Mouse (Mus musculus) WW6 (cell line): ENCODE data around the gene Mapre1.
"Not testable (repeated sequence)": the region's sequence is repeated elsewhere in the genome, so short reads cannot be mapped to it uniquely, and the experiment has no call there.

Experiments used
- DNase-seq: peaks from one replicate; pipeline ENCODE4 v3.0.0-alpha.2; 2013; ENCODE audit warnings: low read depth, low spot score

The Mapre1 gene

DNA sequence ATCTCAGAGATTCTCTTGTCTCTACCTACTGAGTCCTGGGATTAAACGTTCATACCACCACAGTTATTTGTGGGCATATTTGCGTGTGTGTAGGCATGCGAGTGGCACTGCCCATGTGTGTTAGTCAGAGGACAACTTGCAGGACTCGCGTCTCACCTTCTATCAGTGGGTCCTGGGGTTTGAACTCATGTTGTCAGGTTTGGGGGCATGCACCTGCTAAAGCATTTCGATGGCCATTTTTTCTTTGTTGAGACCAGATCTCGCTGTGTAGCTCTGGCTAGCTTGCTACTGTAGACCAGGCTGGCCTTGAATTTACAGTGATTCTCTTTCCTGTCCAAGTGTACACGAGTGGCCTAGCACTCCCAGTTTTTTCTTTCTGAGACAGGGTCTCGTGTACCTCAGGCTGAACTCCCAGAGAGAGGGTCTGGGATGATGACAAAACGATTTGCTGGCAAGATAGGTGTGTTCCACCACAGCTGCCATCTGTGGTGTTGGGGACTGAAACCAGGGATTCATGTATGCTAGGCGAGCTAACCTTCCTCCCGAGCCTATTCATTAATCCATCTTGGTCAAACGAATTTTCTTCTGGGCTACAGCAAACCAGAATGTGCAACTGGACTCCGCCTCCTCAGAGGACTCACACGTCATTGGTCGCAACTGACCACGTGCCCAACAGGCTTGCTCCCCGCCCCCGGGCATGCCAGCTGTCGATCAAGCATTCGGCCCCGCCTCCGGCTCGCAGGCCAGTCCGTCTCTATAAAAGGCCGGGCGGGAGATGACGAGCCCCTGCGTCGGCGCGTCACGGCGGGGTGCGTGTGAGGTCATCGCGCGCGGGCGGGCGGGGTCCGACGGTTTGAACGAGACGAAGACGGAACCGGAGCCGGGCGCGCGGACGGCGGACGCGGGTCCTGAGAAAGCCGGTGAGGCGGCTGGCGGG, at the start of gene Mapre1:
Gene Mapre1 (plus strand): TSS at position 775 of the 937 bp plus-strand sequence.
- peak; percentile 94 for DNase-seq

DNA sequence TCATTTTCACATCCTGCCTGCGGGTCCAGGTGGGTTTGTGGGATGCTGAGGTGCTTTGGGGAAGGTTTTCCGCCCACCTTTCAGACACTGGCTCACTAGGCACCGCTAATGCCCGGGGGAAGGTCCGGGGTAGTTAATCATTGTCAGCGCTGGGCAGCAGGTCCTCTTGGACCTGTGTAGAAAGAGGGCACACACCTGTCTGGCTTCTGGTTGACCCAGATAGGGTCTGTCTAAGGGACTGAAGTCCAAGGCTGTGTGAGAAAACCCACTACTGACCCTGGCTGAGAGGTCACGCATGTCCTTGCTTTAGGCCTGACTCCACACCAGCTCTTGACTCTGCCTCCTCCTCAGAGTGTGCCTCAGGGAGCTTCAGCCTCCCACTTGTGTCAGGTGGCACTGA, 47.7 kb upstream of the Mapre1 start:
- DNase-seq, result not testable (repeated sequence)

DNA sequence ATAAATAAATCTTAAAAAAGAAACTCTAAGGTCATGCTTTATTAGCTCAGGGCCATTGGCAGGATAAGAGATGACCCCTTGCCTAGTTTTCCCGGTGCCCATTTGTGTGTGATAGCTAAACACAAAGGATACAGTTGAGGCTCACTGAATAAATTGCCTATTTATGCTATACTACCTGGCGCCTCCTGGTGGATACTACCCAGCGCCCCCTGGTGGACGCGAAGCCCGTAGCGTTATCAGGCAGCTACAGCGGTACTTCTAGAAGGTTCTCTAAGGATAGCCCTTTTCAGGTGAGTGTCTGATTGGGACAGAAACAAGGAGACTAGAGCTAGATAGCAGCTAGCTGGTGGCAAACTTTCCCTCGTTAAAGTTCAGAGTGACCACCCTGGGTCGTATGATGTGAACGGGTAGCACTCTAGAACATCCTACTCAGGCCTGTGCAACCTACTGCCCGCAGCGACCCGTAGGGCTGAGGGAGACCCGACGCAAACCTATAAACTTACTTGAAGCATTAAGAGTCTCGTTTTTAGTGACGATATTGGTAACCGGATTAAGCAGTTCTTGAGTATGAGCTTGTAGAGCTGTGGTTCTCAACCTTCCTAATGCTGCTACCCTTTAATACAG, 46.5 kb upstream of the Mapre1 start:
- DNase-seq, result no peak

DNA sequence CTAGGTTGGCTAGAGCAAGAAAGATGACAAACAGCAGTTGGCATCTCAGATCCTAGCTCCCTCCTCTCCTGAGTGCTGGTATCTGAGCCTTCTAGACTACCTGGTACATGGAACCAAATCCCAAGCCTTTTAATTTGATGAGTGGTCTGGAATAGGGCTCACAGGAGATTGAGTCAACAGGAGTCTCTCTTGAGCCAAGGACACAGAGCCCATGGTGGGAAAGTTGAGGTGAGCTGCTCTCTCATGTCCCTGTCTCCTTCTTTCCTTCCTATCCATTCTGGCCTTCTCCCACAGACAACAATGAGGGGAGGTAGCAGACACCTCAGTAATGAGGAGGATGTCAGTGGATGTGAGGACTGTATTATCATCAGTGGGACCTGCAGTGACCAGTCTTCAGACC, 44.7 kb upstream of the Mapre1 start, which contains the start of gene Dnmt3c:
Gene Dnmt3c (plus strand): TSS at position 301 of the 400 bp plus-strand sequence.
- no peak for DNase-seq

DNA sequence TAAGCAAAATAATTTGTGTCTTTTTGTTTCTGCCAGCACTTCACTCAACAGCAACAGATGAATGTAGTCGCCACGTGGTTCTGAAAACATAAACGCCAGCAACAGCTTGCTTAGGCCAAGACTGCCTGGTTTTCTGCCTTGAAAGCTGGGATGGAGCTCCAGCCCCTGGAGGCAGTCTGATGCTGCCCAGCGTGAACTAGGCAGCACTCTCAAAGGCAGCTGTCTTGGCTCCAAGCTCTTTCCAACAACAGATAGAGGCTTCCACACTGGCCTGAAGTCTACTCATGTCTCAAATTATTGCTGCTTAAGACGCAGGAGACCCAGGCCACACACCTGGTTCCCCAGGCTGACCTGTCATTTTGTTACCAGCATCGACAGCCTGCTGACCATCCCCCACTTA, 37.7 kb upstream of the Mapre1 start:
- no peak for DNase-seq

DNA sequence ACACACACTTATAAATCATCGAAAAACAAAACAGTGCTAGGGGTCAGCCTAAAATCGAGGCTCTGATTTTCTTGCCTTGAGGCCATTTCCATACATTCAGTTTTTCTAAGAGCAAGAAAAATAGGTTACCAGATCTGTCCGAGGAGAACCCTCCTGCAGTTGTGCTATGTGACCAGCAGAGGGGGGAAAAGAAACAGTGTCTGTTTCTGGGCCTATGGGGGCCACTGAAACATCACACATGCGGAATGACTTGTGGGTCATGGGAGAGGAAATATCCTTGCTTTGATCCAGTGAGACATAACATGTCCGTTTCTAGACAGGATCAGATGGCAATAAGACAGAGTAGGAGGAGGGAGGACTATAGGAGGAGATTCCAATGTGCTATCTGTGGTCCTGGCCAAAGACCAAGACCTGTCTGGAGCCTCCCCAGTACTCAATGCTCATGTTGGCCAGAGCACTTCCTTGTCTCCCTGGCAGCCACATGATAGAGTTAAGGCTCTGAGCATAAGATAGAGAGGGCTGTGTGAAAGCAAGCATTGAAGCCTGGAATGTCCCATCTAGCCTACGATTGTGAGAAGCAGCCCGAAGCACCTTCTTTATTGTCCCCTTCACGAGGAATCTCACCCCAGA, 30.3 kb upstream of the Mapre1 start:
- no peak for DNase-seq

DNA sequence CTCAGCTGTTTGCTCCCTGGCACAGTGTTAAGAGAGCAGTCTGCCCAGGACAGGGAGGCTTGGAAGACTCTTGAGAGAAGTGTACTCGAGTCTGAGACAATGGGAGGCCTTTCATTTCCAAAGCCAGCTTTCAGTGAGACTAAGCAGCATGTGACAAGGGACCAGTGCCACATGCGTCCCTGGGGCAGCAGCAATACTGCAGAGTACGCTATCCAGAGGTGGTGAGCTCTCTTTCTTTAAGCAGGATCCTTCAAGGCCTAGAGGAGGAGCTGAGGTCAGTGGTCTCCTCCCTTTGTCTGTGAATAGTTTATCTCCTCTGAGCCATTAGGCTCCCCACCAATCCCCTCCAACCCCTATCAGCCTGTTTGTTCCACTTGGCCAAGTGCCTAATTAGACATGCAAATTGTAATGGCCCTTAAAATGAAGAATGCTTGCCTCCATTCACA, 28.4 kb upstream of the Mapre1 start:
- no peak for DNase-seq

DNA sequence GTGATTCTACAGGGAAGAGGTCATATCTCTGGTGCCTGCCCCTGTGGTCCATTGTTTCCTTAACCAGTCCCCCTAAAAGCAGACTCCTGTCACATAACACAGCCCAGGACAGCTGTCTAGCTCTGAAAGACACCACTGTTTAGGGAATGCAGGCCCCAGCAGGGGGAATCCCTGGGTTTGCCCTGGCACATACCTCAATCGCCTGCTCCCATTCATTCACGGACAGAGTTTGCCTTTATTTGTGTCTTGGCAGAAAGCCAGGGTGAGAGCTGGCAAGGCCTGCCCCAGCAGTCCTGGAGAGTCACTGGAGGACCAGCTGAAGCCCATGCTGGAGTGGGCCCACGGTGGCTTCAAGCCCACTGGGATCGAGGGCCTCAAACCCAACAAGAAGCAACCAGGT, 27.8 kb upstream of the Mapre1 start:
- no peak for DNase-seq

DNA sequence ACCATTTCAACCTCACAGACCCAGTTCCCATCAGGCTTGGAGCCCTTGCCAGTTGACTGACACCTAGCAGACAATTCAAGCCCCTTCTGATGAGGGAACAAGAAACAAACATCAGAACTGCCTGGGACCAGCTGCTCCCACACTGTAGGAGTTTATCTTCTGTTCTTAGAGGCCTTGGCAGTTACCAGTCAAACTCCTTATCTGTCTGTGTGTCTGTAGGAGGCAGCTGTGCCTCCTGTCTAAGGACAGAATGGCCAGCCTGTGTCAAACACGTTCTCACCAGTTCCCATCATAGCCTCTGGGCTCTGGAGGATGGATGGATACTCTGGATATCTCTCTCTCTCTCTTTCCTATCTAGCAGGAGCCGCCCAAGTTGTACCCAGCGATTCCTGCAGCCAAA, 23.2 kb upstream of the Mapre1 start:
- not testable (repeated sequence) for DNase-seq

DNA sequence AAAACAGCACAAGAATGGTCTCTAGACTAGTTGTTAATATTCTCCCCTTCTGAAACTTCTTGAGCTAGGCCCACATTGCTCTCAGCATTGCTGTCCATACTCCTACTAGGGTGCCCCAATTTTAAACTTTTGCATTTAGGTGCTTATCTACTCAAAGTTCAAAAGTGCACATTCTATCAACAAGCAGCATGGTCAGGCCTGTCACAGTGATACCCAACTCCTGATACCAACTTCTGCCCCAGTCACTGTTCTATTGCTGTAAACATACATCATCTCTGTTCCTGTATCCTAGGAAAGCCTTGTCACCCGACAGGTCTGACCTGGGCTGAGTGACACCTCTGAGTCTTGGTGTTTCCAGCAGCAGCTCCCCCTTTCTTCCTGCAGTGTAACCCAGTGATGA, 18.0 kb upstream of the Mapre1 start:
- no peak for DNase-seq

DNA sequence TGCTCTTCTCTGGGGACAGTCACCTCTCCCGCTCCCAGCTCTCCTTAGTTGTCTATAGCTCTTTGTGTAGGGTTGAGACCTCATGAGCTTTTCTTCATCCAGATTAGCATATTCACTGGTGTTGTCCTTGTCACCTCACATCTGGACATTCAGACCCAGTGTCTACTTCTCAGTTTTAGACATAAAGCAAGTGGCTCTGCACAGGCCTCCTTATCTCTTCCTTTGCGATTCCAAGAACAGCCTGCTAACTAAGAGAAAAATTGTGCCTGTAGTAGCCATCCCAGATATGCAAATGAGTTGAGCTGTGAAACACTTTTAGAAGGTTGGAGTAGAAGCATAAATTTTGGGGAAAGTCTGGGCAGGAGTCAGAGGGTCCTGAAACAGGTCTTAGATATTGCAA, 16.6 kb upstream of the Mapre1 start:
- no peak for DNase-seq

DNA sequence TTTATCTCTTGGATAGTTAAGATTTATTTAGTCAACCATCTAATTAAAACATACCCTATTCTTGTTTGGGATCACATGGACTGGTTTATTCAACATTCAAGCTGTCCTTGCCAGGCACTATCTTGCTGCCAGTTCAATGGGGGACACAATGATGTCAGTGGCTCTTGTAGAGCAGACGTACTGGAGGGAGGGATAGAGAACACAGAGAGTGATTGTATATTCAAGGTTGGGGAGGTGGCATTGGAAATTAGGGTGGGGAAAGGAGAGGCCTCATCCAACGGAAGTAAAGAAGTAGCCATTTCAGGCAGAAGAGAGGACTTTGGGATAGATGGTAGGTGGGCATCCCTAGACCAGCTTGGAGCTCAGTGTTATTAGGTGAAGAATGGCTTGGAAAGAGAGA, 16.2 kb upstream of the Mapre1 start:
- DNase-seq, result no peak

DNA sequence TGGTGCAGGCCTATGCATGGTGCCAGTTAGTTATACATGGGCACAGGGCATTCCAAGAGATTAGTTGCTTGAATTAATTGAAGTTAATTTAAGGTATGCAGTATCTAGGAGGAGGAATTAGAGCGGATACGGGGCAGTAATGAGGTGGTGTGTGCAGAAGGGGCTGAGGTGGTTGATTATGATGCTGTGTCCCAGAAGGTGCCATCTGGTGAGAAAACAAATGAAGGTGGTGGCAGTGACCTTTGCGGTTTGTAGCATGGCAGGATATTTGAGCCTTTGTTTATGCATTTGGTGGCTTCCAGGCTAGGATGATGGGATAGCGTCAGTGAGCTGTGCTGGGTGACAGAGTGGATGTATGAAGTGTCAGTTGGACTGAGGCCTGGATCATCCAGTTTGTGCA, 15.8 kb upstream of the Mapre1 start:
- DNase-seq, result no peak

DNA sequence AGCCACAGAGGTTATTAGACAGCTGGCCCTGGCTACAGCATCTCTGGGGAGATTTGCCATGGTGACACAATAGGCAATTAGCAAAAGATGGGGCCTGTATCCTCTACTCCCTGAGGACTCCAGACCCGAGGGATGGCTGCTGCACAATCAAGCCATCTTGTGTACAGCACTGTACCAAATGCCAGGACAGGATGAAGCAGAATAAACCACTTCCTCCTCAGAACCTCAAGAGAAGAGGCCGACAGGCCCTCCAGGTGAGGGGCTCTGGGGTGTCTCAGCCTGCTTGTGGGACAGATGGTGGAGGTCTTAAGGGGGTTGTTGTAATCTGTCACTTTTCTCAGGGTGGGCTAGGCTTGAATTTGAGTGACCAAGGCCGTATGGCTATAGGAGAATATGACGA, 7.0 kb upstream of the Mapre1 start:
- DNase-seq, result no peak

DNA sequence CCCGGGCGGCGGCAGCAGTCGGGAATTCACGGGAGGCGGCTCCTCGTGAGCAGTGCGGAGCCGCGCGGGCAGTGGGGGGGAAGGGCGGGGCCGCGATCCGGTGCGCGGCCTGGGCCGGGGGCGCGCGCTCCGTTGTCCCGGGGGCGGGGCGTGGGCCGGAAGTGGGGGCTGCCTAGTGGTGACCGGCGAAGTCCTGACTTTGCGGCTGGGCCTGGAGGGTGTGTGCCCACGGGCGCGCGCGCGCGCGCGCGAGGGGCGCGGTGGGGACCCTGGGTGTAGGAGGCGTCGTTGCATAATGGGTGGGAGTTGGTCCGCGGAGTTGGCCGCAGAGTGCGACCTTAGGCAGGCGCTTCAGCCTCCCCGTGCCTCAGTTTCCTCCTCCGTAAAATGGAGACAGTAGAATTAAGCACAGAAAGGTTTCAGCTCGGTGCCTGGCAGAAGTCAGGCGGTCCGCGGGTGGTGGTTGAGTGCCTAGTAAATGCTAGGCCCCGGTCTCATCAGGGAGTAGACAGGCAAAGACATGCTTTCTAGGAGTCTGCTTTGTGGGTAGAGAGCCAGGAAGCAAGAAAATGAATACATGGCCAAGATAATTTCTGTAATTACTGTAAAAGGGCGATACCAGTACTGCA, 477 bp downstream of the Mapre1 start:
- DNase-seq, result peak; percentile 59

DNA sequence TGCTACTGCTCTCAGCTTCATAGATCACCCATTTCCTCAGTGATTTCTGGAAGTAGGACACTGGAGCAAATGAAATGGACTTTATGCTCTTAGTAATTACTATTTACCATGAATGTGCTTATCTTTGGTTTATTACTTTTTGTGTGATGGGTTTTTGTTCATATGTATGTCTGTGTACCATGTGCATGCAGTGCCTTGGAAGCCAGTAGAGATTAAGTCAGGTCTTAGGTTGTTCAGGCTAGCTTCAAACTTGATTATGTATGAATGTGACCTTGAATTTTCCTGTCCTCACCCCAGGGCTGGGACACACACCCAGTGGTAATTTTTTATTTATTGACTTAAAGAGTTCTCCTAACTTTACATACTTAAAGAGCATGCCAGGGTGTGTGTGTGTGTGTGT, 6.9 kb downstream of the Mapre1 start:
- no peak for DNase-seq

DNA sequence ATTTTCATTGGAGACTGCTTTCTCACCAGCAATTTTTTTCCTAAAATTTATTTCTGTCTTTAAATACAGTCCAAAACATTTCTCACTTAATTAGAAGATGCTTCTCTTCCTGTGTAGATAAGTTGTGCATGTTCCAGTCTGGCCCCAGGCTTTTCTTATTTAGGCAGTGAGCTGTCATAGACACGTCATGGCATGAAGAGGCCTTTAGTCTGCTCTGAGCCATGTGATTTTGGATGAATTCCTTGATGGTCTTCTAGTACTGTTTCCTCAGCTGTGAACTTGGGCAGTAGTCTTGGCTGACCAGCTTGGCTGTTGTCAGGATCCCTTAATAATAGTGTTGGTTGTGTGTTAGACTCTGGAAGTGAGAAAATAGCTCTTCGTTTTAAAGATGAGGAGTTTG, 9.3 kb downstream of the Mapre1 start:
- DNase-seq, result no peak

DNA sequence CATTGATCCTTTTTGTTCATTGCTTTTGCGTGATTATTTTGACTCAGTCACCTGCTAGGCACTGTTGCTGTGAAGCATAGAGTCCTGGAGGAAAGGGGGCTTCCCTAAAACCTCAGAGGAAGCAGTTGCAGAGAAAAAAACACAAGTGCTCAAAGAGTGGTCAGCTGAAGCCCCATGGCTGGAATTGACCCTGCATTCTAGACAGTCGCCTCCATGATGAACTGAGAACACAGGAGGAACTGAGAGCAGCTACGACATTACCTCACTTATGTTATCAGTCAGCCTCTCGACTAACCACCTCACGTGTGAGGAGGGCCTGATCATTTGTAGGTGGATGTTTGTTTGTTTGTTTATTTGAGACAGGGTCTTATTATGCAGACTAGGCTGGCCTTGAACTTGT, 21.0 kb downstream of the Mapre1 start:
- DNase-seq, result no peak

DNA sequence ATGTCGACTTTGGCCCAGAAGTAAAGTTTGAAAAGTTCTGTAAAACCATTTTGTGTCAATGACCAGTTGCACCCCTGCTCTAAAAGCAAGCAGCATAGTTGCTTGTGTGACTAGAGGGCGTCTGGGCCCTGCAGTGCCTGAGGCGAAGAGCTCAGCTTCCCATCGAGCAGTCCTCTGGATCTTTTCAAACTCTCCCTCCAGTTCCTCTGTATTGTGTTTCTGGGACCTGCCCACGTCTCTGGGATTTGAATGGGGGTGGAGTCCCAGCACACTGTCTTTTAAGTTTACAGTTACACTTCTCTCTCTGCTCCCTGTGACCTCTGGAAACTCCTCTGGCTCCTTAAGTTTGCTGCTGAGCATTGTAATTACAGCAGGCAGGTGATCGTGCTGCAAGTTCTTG, 26.4 kb downstream of the Mapre1 start:
- DNase-seq, result peak; percentile 26

DNA sequence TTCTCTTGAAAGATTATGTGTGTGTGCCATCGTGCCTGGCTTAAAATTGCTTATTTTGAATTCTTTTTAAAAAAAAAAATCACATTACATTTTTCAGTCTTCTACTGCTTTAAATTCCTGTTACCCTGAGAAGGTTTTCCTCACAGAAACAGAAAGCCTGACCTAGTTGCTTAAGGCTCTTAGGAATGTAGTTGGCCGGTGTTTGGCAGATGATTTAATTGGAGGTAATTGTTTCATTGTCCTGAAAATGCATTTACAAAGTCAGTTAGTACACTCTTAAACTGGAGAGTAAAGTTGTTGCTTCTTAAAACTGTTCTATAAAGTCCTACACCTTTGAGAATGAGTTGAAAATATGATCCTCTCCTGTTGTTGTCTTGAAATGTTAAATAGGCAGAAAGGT, 27.8 kb downstream of the Mapre1 start:
- DNase-seq, result no peak

DNA sequence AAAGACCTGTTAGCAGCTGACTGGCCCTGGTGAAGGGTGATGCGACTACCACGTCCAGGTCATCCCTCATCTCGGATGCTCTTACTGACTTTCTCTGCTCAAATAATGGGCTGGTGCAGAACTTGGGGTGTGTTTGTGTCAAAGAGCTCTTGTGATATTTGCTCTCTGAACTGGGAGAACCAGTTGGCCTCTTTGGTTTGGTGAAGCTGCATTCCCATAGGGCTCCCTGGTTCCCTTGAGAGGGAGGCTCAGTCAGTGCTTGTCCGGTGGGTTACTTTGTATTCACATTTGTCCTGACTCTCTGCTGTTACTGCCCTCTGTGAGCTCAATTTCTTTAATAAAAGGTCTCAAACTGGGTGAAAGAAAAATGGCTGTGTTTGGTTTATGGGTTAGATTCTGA, 31.9 kb downstream of the Mapre1 start:
- no peak for DNase-seq

DNA sequence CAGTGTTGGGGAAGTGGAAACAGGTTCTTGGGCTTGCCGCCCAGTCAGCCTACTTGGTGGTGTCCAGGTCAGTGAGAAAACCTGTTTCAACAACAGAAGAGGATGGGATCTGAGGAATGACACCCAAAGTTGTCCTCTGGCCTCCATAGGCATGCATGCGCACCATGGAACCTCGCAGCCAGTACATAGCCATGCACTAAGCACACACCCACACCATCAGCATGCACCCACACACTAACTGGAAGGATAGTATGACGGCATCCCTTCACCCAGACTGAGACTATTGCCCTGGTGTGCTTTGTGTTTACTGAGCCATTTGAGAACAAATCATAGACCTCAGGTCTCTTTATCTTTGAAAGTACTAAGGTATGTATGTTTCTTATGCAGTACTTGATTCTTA, 34.4 kb downstream of the Mapre1 start:
- DNase-seq, result no peak
